Mouse (Mus musculus): ENCODE measurements around the gene Lrrc8c. TPM values are rescaled to one million over a fixed set of nuclear protein-coding genes. Genes with fewer than 3 reads are reported as not detected.
A peak's percentile ranks its signal among the peaks of the same experiment; 100 is the strongest.

Lrrc8c gene
- 20.1 and 22.6 TPM in 2 replicates for polyA plus RNA-seq (2015; fragmentation: Nextera tagmentation; extraction: Ambion mirVana)

GRCm38 (mm10) chr5:105519096-105519975, at the start of gene Lrrc8c:
Lrrc8c (plus strand) TSS chr5:105519388.
- peak; percentile 90 for ATAC-seq (replicated peaks; ENCODE audit: extremely low read depth, insufficient read depth, low FRiP score)
- H3K4me3 ChIP-seq (ENCODE audit: low read length) = peak within 1 kb of the TSS; percentile 70
- WGBS = under 1% methylated on average over 80 of the region's 93 CpGs
- H3K27me3 ChIP-seq (ENCODE audit: control insufficient read depth, insufficient read depth, low read length) = no peaks in the 10 kb centered on the region
- peak within 1 kb of the TSS; percentile 78 for H3K4me2 ChIP-seq (ENCODE audit: low read depth, low read length)
- H3K9me3 ChIP-seq (replicated peaks; ENCODE audit: control insufficient read depth, low read length) = no peaks in the 10 kb centered on the region
- H3K36me3 ChIP-seq (ENCODE audit: control insufficient read depth, insufficient read depth) = no peaks in the 10 kb centered on the region
- peaks cover 31% of the 10 kb centered on the region for H3K4me1 ChIP-seq (ENCODE audit: control insufficient read depth, insufficient read depth, low read length)
- H3K9ac ChIP-seq (ENCODE audit: low read length) = peak within 1 kb of the TSS; percentile 84
- H3K27ac ChIP-seq (ENCODE audit: low read length) = peak within 1 kb of the TSS; percentile 99

GRCm38 (mm10) chr5:105472983-105473705, 46.0 kb upstream of the Lrrc8c start:
- no peak for ATAC-seq (replicated peaks; ENCODE audit: extremely low read depth, insufficient read depth, low FRiP score)
- Histone ChIP-seq H3K9ac (ENCODE audit: low read length) (no peak overlapping the region), H3K36me3 (ENCODE audit: control insufficient read depth, insufficient read depth) (no peaks in the 10 kb centered on the region), H3K9me3 (replicated peaks; ENCODE audit: control insufficient read depth, low read length) (no peaks in the 10 kb centered on the region), H3K4me3 (ENCODE audit: low read length) (no peak overlapping the region), H3K27ac (ENCODE audit: low read length) (no peak overlapping the region), H3K4me1 (ENCODE audit: control insufficient read depth, insufficient read depth, low read length) (no peaks in the 10 kb centered on the region), H3K27me3 (ENCODE audit: control insufficient read depth, insufficient read depth, low read length) (no peaks in the 10 kb centered on the region), H3K4me2 (ENCODE audit: low read depth, low read length) (no peak overlapping the region)
- WGBS = 68% methylated on average over 5 of the region's 5 CpGs

GRCm38 (mm10) chr5:105477527-105477926, 41.7 kb upstream of the Lrrc8c start:
- H3K9me3 ChIP-seq (replicated peaks; ENCODE audit: control insufficient read depth, low read length) = no peaks in the 10 kb centered on the region
- WGBS = 75% methylated on average over 9 of the region's 9 CpGs
- peaks cover 17% of the 10 kb centered on the region for H3K36me3 ChIP-seq (ENCODE audit: control insufficient read depth, insufficient read depth)
- no peak overlapping the region for H3K4me3 ChIP-seq (ENCODE audit: low read length)
- no peak overlapping the region for H3K4me2 ChIP-seq (ENCODE audit: low read depth, low read length)
- H3K4me1 ChIP-seq (ENCODE audit: control insufficient read depth, insufficient read depth, low read length) = no peaks in the 10 kb centered on the region
- no peaks in the 10 kb centered on the region for H3K27me3 ChIP-seq (ENCODE audit: control insufficient read depth, insufficient read depth, low read length)
- no peak for ATAC-seq (replicated peaks; ENCODE audit: extremely low read depth, insufficient read depth, low FRiP score)
- no peak overlapping the region for H3K27ac ChIP-seq (ENCODE audit: low read length)
- no peak overlapping the region for H3K9ac ChIP-seq (ENCODE audit: low read length)

- H3K27ac ChIP-seq (ENCODE audit: low read length) = no peak overlapping the region
- no peak overlapping the region for H3K4me3 ChIP-seq (ENCODE audit: low read length)
- 87% methylated on average over 13 of the region's 13 CpGs for WGBS
- ATAC-seq (replicated peaks; ENCODE audit: extremely low read depth, insufficient read depth, low FRiP score) = no peak
- H3K27me3 ChIP-seq (ENCODE audit: control insufficient read depth, insufficient read depth, low read length) = no peaks in the 10 kb centered on the region
- no peak overlapping the region for H3K4me2 ChIP-seq (ENCODE audit: low read depth, low read length)
- no peak overlapping the region for H3K9ac ChIP-seq (ENCODE audit: low read length)
- no peaks in the 10 kb centered on the region for H3K4me1 ChIP-seq (ENCODE audit: control insufficient read depth, insufficient read depth, low read length)
- peaks cover 17% of the 10 kb centered on the region for H3K36me3 ChIP-seq (ENCODE audit: control insufficient read depth, insufficient read depth)
- no peaks in the 10 kb centered on the region for H3K9me3 ChIP-seq (replicated peaks; ENCODE audit: control insufficient read depth, low read length)
These were observed 39.5 kb upstream of the Lrrc8c start for GRCm38 (mm10) chr5:105479673-105480072.

- Histone ChIP-seq H3K27ac (ENCODE audit: low read length) (no peak overlapping the region), H3K4me2 (ENCODE audit: low read depth, low read length) (no peak overlapping the region), H3K36me3 (ENCODE audit: control insufficient read depth, insufficient read depth) (peaks cover 17% of the 10 kb centered on the region), H3K27me3 (ENCODE audit: control insufficient read depth, insufficient read depth, low read length) (no peaks in the 10 kb centered on the region), H3K9me3 (replicated peaks; ENCODE audit: control insufficient read depth, low read length) (no peaks in the 10 kb centered on the region), H3K9ac (ENCODE audit: low read length) (no peak overlapping the region), H3K4me3 (ENCODE audit: low read length) (no peak overlapping the region), H3K4me1 (ENCODE audit: control insufficient read depth, insufficient read depth, low read length) (no peaks in the 10 kb centered on the region)
- ATAC-seq (replicated peaks; ENCODE audit: extremely low read depth, insufficient read depth, low FRiP score) = no peak
- WGBS = 92% methylated on average over 17 of the region's 17 CpGs
These were observed 38.6 kb upstream of the Lrrc8c start for GRCm38 (mm10) chr5:105480561-105480960.

- no peaks in the 10 kb centered on the region for H3K4me1 ChIP-seq (ENCODE audit: control insufficient read depth, insufficient read depth, low read length)
- H3K9ac ChIP-seq (ENCODE audit: low read length) = no peak overlapping the region
- ATAC-seq (replicated peaks; ENCODE audit: extremely low read depth, insufficient read depth, low FRiP score) = no peak
- H3K36me3 ChIP-seq (ENCODE audit: control insufficient read depth, insufficient read depth) = peaks cover 20% of the 10 kb centered on the region
- no peak overlapping the region for H3K4me3 ChIP-seq (ENCODE audit: low read length)
- H3K9me3 ChIP-seq (replicated peaks; ENCODE audit: control insufficient read depth, low read length) = no peaks in the 10 kb centered on the region
- H3K27me3 ChIP-seq (ENCODE audit: control insufficient read depth, insufficient read depth, low read length) = no peaks in the 10 kb centered on the region
- WGBS = 72% methylated on average over 2 of the region's 2 CpGs
- no peak overlapping the region for H3K27ac ChIP-seq (ENCODE audit: low read length)
- H3K4me2 ChIP-seq (ENCODE audit: low read depth, low read length) = no peak overlapping the region
These were observed 35.6 kb upstream of the Lrrc8c start for GRCm38 (mm10) chr5:105483632-105484031.

- no peak for ATAC-seq (replicated peaks; ENCODE audit: extremely low read depth, insufficient read depth, low FRiP score)
- Histone ChIP-seq H3K4me1 (ENCODE audit: control insufficient read depth, insufficient read depth, low read length) (no peaks in the 10 kb centered on the region), H3K4me3 (ENCODE audit: low read length) (no peak overlapping the region), H3K9ac (ENCODE audit: low read length) (no peak overlapping the region), H3K27ac (ENCODE audit: low read length) (no peak overlapping the region), H3K4me2 (ENCODE audit: low read depth, low read length) (no peak overlapping the region), H3K36me3 (ENCODE audit: control insufficient read depth, insufficient read depth) (peaks cover 20% of the 10 kb centered on the region), H3K9me3 (replicated peaks; ENCODE audit: control insufficient read depth, low read length) (no peaks in the 10 kb centered on the region), H3K27me3 (ENCODE audit: control insufficient read depth, insufficient read depth, low read length) (no peaks in the 10 kb centered on the region)
- 83% methylated on average over 6 of the region's 6 CpGs for WGBS
These were observed 34.9 kb upstream of the Lrrc8c start for GRCm38 (mm10) chr5:105484247-105484646.

- Histone ChIP-seq H3K27me3 (ENCODE audit: control insufficient read depth, insufficient read depth, low read length) (no peaks in the 10 kb centered on the region), H3K4me1 (ENCODE audit: control insufficient read depth, insufficient read depth, low read length) (no peaks in the 10 kb centered on the region), H3K27ac (ENCODE audit: low read length) (no peak overlapping the region), H3K9ac (ENCODE audit: low read length) (no peak overlapping the region), H3K9me3 (replicated peaks; ENCODE audit: control insufficient read depth, low read length) (no peaks in the 10 kb centered on the region), H3K4me2 (ENCODE audit: low read depth, low read length) (no peak overlapping the region), H3K4me3 (ENCODE audit: low read length) (no peak overlapping the region), H3K36me3 (ENCODE audit: control insufficient read depth, insufficient read depth) (peaks cover 16% of the 10 kb centered on the region)
- WGBS = 92% methylated on average over 14 of the region's 14 CpGs
- ATAC-seq (replicated peaks; ENCODE audit: extremely low read depth, insufficient read depth, low FRiP score) = no peak
These were observed 34.3 kb upstream of the Lrrc8c start for GRCm38 (mm10) chr5:105484891-105485290.

GRCm38 (mm10) chr5:105490211-105490610, 29.0 kb upstream of the Lrrc8c start:
- no peaks in the 10 kb centered on the region for H3K9me3 ChIP-seq (replicated peaks; ENCODE audit: control insufficient read depth, low read length)

More at GRCm38 (mm10) chr5:105490211-105490610, 29.0 kb upstream of the Lrrc8c start:
- Histone ChIP-seq H3K36me3 (ENCODE audit: control insufficient read depth, insufficient read depth) (0 out of 2 replicates have a peak, but pooled peaks cover 2% of the 10 kb centered on the region), H3K9ac (ENCODE audit: low read length) (no peak overlapping the region), H3K27me3 (ENCODE audit: control insufficient read depth, insufficient read depth, low read length) (no peaks in the 10 kb centered on the region), H3K4me1 (ENCODE audit: control insufficient read depth, insufficient read depth, low read length) (peaks cover 3% of the 10 kb centered on the region), H3K4me3 (ENCODE audit: low read length) (no peak overlapping the region), H3K4me2 (ENCODE audit: low read depth, low read length) (no peak overlapping the region), H3K27ac (ENCODE audit: low read length) (no peak overlapping the region)
- ATAC-seq (replicated peaks; ENCODE audit: extremely low read depth, insufficient read depth, low FRiP score) = no peak
- 75% methylated on average over 5 of the region's 5 CpGs for WGBS

Measured in heart, embryonic 16.5 days (tissue).